Mouse (Mus musculus): Measurements from ENCODE around the gene Gapdhs. TPM values are rescaled to one million over a fixed set of nuclear protein-coding genes. Genes with fewer than 3 reads are reported as not detected.

The Gapdhs gene
- polyA plus RNA-seq, 1 experiment from 2014 or later, result 0.18 TPM

DNA sequence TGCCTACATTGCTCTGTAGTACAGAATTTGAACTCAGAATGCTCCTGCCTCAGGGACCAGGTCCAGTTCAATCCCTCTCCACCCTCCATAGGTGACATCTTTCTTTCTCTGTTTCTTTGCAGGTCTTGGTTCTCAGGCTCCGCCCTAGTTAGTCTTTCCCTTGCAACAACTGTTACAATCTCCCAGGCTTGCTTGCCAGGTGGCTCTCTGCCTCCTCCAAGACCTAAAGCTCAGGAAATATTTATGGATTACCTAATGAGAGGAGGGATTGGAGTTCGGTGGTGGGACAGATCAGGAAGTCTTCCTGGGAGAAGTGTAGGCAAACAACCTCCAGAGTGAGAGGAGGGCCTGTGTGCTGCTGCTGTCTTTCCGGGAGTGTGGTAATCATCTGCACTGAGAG is 39.2 kb upstream of the Gapdhs start:
- no peak for TF ChIP-seq EP300 (IDR thresholded peaks at IDR 0.05)
- no peak for TF ChIP-seq CTCF (IDR thresholded peaks at IDR 0.05)
- DNase-seq (ENCODE audit: low spot score) (no peak), ATAC-seq (peak; percentile 58; the same call in 1 of the 2 replicates)
- H3K27ac ChIP-seq (ENCODE audit: low read length), result no peak overlapping the region
- no peaks in the 10 kb centered on the region for H3K4me1 ChIP-seq (ENCODE audit: insufficient read depth, low read depth, low read length)
- no peak overlapping the region for H3K9ac ChIP-seq (replicated peaks; ENCODE audit: low read depth)
- H3K27me3 ChIP-seq (replicated peaks; ENCODE audit: insufficient read depth, low read length), result no peaks in the 10 kb centered on the region
- H3K4me3 ChIP-seq (ENCODE audit: low read depth, low read length), result no peak overlapping the region
- no peaks in the 10 kb centered on the region for H3K9me3 ChIP-seq (ENCODE audit: low read length)
- H3K4me2 ChIP-seq (replicated peaks; ENCODE audit: low read depth, low read length), result no peak overlapping the region
- WGBS, result 55% methylated on average over 3 of the region's 3 CpGs
- no peaks in the 10 kb centered on the region for H3K36me3 ChIP-seq (ENCODE audit: insufficient read depth, low read length)

GRCm38 (mm10) chr7:30781792-30782191 is 38.3 kb upstream of the Gapdhs start:
- Histone ChIP-seq H3K4me2 (replicated peaks; ENCODE audit: low read depth, low read length) (no peak overlapping the region), H3K9me3 (ENCODE audit: low read length) (no peaks in the 10 kb centered on the region), H3K36me3 (ENCODE audit: insufficient read depth, low read length) (no peaks in the 10 kb centered on the region), H3K4me3 (ENCODE audit: low read depth, low read length) (no peak overlapping the region), H3K4me1 (ENCODE audit: insufficient read depth, low read depth, low read length) (no peaks in the 10 kb centered on the region), H3K27me3 (replicated peaks; ENCODE audit: insufficient read depth, low read length) (no peaks in the 10 kb centered on the region), H3K27ac (ENCODE audit: low read length) (no peak overlapping the region), H3K9ac (replicated peaks; ENCODE audit: low read depth) (no peak overlapping the region)
- DNase-seq (ENCODE audit: low spot score) (no peak), ATAC-seq (no peak)
- peak; percentile 64 for TF ChIP-seq CTCF (IDR thresholded peaks at IDR 0.05)
- TF ChIP-seq EP300 (IDR thresholded peaks at IDR 0.05), result no peak
- WGBS, result 56% methylated on average over 4 of the region's 4 CpGs

DNA sequence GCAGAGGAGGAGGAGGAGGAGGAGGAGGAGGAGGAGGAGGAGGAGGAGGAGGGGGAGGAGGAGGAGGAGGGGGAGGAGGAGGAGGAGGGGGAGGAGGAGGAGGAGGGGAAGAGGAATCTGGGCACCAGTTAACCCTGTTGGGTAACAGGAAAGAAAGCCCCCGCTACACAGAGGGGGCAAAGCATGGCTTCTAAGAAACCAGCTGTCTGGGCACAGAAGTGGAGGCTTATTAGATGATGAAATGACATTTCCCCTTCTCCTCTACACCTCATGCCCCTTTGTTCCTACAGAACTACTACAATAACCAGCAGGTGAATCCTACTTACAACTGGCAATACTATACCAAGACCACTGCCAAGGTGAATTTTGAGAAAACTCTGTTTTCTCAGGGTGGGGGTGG is 34.4 kb upstream of the Gapdhs start:
- 91% methylated on average over 1 of the region's 1 CpGs for WGBS

GRCm38 (mm10) chr7:30777081-30777579 is 33.6 kb upstream of the Gapdhs start:
- no peak overlapping the region for H3K9ac ChIP-seq (replicated peaks; ENCODE audit: low read depth)
- H3K4me1 ChIP-seq (ENCODE audit: insufficient read depth, low read depth, low read length), result no peaks in the 10 kb centered on the region
- no peaks in the 10 kb centered on the region for H3K27me3 ChIP-seq (replicated peaks; ENCODE audit: insufficient read depth, low read length)
- DNase-seq (ENCODE audit: low spot score), result no peak
- no peak overlapping the region for H3K4me2 ChIP-seq (replicated peaks; ENCODE audit: low read depth, low read length)
- H3K4me3 ChIP-seq (ENCODE audit: low read depth, low read length), result no peak overlapping the region
- WGBS, result 54% methylated on average over 7 of the region's 7 CpGs
- ATAC-seq, result no peak
- no peaks in the 10 kb centered on the region for H3K36me3 ChIP-seq (ENCODE audit: insufficient read depth, low read length)
- H3K27ac ChIP-seq (ENCODE audit: low read length), result no peak overlapping the region
- TF ChIP-seq CTCF (IDR thresholded peaks at IDR 0.05) (no peak), EP300 (IDR thresholded peaks at IDR 0.05) (no peak)
- no peaks in the 10 kb centered on the region for H3K9me3 ChIP-seq (ENCODE audit: low read length)

More for the DNA sequence above, 34.4 kb upstream of the Gapdhs start:
- no peaks in the 10 kb centered on the region for H3K9me3 ChIP-seq (ENCODE audit: low read length)
- no peak overlapping the region for H3K27ac ChIP-seq (ENCODE audit: low read length)
- H3K4me3 ChIP-seq (ENCODE audit: low read depth, low read length), result no peak overlapping the region
- no peak for DNase-seq (ENCODE audit: low spot score)
- H3K27me3 ChIP-seq (replicated peaks; ENCODE audit: insufficient read depth, low read length), result no peaks in the 10 kb centered on the region
- no peak for TF ChIP-seq CTCF (IDR thresholded peaks at IDR 0.05)
- no peak for TF ChIP-seq EP300 (IDR thresholded peaks at IDR 0.05)
- H3K4me2 ChIP-seq (replicated peaks; ENCODE audit: low read depth, low read length), result no peak overlapping the region
- no peak overlapping the region for H3K9ac ChIP-seq (replicated peaks; ENCODE audit: low read depth)
- H3K36me3 ChIP-seq (ENCODE audit: insufficient read depth, low read length), result no peaks in the 10 kb centered on the region
- no peak for ATAC-seq
- no peaks in the 10 kb centered on the region for H3K4me1 ChIP-seq (ENCODE audit: insufficient read depth, low read depth, low read length)

DNA sequence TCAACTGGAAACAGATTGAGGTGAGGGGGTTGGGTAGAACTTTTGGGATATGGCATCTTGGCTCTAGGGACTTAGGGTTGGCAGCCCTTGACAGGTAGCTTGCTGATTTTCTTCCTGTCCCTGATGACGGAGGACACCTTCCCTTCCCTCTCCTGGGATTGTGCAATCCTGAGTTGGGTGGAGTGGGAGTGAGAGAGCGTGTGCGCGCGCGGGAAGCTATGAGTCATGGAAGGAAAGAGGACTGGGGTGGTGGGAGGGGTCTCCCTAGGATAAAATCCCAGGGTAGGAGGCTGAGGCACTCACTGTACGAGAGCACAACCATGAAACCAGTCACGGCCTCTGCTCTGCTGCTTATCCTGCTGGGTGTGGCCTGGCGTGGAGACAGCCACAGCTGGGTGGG is 32.6 kb upstream of the Gapdhs start:
- H3K4me3 ChIP-seq (ENCODE audit: low read depth, low read length), result no peak overlapping the region
- DNase-seq (ENCODE audit: low spot score) (peak; percentile 31), ATAC-seq (0 out of 2 replicates have a peak, but pooled peaks have one; percentile 28)

DNA sequence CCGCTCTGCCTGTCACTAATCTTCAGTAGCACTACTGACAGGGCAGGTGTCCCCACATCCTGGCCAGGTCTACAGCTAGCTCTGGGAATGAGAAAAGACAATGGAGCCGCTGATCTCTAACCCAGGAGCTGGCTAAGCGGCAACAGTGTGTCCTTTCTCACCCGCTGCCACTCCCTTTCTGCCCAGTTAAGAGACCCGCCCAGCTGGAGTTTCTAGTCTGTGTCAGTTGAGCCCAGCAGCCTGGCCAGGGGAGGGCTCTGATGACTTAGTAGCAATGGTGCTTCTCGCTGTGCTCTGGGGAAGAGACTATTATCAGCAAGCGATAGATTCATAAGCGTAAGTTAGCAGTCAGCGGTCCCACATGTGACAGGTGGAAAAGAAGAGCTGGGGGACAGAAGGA is 25.8 kb upstream of the Gapdhs start:
- DNase-seq (ENCODE audit: low spot score), result peak; percentile 48

More for the DNA sequence above, 32.6 kb upstream of the Gapdhs start:
- Histone ChIP-seq H3K4me2 (replicated peaks; ENCODE audit: low read depth, low read length) (no peak overlapping the region), H3K9ac (replicated peaks; ENCODE audit: low read depth) (no peak overlapping the region), H3K9me3 (ENCODE audit: low read length) (no peaks in the 10 kb centered on the region), H3K27me3 (replicated peaks; ENCODE audit: insufficient read depth, low read length) (no peaks in the 10 kb centered on the region), H3K36me3 (ENCODE audit: insufficient read depth, low read length) (no peaks in the 10 kb centered on the region), H3K4me1 (ENCODE audit: insufficient read depth, low read depth, low read length) (no peaks in the 10 kb centered on the region), H3K27ac (ENCODE audit: low read length) (no peak overlapping the region)
- TF ChIP-seq EP300 (IDR thresholded peaks at IDR 0.05) (no peak), CTCF (IDR thresholded peaks at IDR 0.05) (no peak)
- 44% methylated on average over 9 of the region's 9 CpGs for WGBS

GRCm38 (mm10) chr7:30766408-30766807 is 22.9 kb upstream of the Gapdhs start:
- Histone ChIP-seq H3K9ac (replicated peaks; ENCODE audit: low read depth) (no peak overlapping the region), H3K27me3 (replicated peaks; ENCODE audit: insufficient read depth, low read length) (no peaks in the 10 kb centered on the region), H3K27ac (ENCODE audit: low read length) (no peak overlapping the region), H3K36me3 (ENCODE audit: insufficient read depth, low read length) (no peaks in the 10 kb centered on the region), H3K4me3 (ENCODE audit: low read depth, low read length) (no peak overlapping the region), H3K9me3 (ENCODE audit: low read length) (no peaks in the 10 kb centered on the region), H3K4me2 (replicated peaks; ENCODE audit: low read depth, low read length) (no peak overlapping the region), H3K4me1 (ENCODE audit: insufficient read depth, low read depth, low read length) (no peaks in the 10 kb centered on the region)
- WGBS, result 80% methylated on average over 4 of the region's 4 CpGs
- TF ChIP-seq CTCF (IDR thresholded peaks at IDR 0.05) (no peak; the same call in 1 of the 2 replicates), EP300 (IDR thresholded peaks at IDR 0.05) (no peak)
- ATAC-seq (no peak), DNase-seq (ENCODE audit: low spot score) (no peak)

More for the DNA sequence above, 25.8 kb upstream of the Gapdhs start:
- TF ChIP-seq CTCF (IDR thresholded peaks at IDR 0.05), result no peak
- no peak for TF ChIP-seq EP300 (IDR thresholded peaks at IDR 0.05)
- WGBS, result 21% methylated on average over 9 of the region's 9 CpGs
- Histone ChIP-seq H3K36me3 (ENCODE audit: insufficient read depth, low read length) (no peaks in the 10 kb centered on the region), H3K27me3 (replicated peaks; ENCODE audit: insufficient read depth, low read length) (no peaks in the 10 kb centered on the region), H3K27ac (ENCODE audit: low read length) (no peak overlapping the region), H3K9ac (replicated peaks; ENCODE audit: low read depth) (no peak overlapping the region), H3K4me1 (ENCODE audit: insufficient read depth, low read depth, low read length) (no peaks in the 10 kb centered on the region), H3K4me2 (replicated peaks; ENCODE audit: low read depth, low read length) (no peak overlapping the region), H3K4me3 (ENCODE audit: low read depth, low read length) (no peak overlapping the region), H3K9me3 (ENCODE audit: low read length) (no peaks in the 10 kb centered on the region)
- ATAC-seq, result no peak; the same call in 1 of the 2 replicates
